Mouse (Mus musculus): ENCODE data around the gene Ltbp2.

DNA sequence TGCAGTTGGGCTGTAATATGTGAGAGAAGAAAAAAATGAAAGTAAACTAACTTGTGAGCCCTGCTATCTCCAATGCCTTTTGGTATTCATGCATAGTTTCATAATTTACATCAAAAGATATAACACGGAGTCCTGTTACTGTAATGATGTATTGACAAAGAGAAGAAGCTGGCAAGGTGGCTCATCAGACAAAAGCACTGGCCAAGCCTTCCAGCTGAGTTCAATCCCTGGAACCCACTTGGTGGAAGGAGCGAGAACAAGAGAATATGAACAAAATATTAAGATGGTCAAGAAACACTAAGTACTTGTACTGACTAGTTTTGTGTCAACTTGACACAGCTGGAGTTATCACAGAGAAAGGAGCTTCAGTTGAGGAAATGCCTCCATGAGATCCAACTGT, 4.0 kb downstream of the Ltbp2 start:
- TF ChIP-seq TAL1 (IDR thresholded peaks at IDR 0.05; ENCODE audit: low read length) = no peak
- TF ChIP-seq GATA1 (IDR thresholded peaks at IDR 0.05; ENCODE audit: low read length) = no peak
